Comparison of ENCODE assay signal across 16 mouse cellular contexts in genomic region chr1:42709431-42710160, GRCm38 (mm10). TPM values are rescaled to one million over a fixed set of nuclear protein-coding genes. Genes with fewer than 3 reads are reported as not detected.
A peak's percentile ranks its signal among the peaks of the same experiment; 100 is the strongest.
DNase-seq lines count a peak whose midpoint lies in the region; ATAC-seq and TF ChIP-seq lines count a peak whose summit lies in the region.
"Had no signal": no experiment of that assay in that cellular context is flagged by ENCODE, and none has a peak within 500 bp of the region (broad histone marks: within the 10 kb centered on the region; RNA-seq: fewer than 3 reads in every experiment).

No protein-coding gene starts in this region.

- peaks cover 35% of the 10 kb centered on the region for H3K4me1 ChIP-seq in kidney, embryonic 15.5 days
- H3K4me1 ChIP-seq in forebrain, embryonic 13.5 days, result peaks cover 74% of the 10 kb centered on the region
- no peaks in the 10 kb centered on the region; the same call in 1 of the 2 replicates for H3K4me1 ChIP-seq in hindbrain, postnatal 0 days (ENCODE audit: insufficient read depth, low read length)
- peaks cover 71% of the 10 kb centered on the region for H3K4me1 ChIP-seq in neural tube, embryonic 12.5 days
- H3K4me1 ChIP-seq: liver, embryonic 15.5 days had no signal

- no peak overlapping the region for H3K9ac ChIP-seq in kidney, embryonic 15.5 days
- peak overlapping the region; percentile 96 for H3K9ac ChIP-seq in forebrain, embryonic 13.5 days
- H3K9ac ChIP-seq in hindbrain, postnatal 0 days (replicated peaks; ENCODE audit: low read length), result no peak overlapping the region
- H3K9ac ChIP-seq in neural tube, embryonic 12.5 days, result 0 out of 2 replicates have a peak overlapping the region, but pooled peaks have one; percentile 9
- H3K9ac ChIP-seq: liver, embryonic 15.5 days had no signal

- ATAC-seq in kidney, embryonic 15.5 days (replicated peaks; ENCODE audit: low FRiP score), result no peak
- no peak for ATAC-seq in forebrain, embryonic 13.5 days
- ATAC-seq in hindbrain, postnatal 0 days, result no peak
- no peak for ATAC-seq in neural tube, embryonic 12.5 days (ENCODE audit: low FRiP score, low read depth)

- H3K4me2 ChIP-seq in kidney, embryonic 15.5 days, result peak overlapping the region; percentile 61
- H3K4me2 ChIP-seq in forebrain, embryonic 13.5 days, result peak overlapping the region; percentile 86
- peak overlapping the region; percentile 67 for H3K4me2 ChIP-seq in hindbrain, postnatal 0 days (ENCODE audit: low read depth, low read length)
- peak overlapping the region; percentile 72 for H3K4me2 ChIP-seq in neural tube, embryonic 12.5 days (replicated peaks)
- H3K4me2 ChIP-seq: liver, embryonic 15.5 days had no signal

- no peaks in the 10 kb centered on the region for H3K9me3 ChIP-seq in kidney, embryonic 15.5 days (replicated peaks)
- H3K9me3 ChIP-seq in forebrain, embryonic 13.5 days (replicated peaks), result no peaks in the 10 kb centered on the region
- no peaks in the 10 kb centered on the region for H3K9me3 ChIP-seq in hindbrain, postnatal 0 days (ENCODE audit: low read length)
- H3K9me3 ChIP-seq in neural tube, embryonic 12.5 days, result no peaks in the 10 kb centered on the region
- H3K9me3 ChIP-seq: liver, embryonic 15.5 days had no signal

- H3K27ac ChIP-seq in kidney, embryonic 15.5 days, result 0 out of 2 replicates have a peak overlapping the region, but pooled peaks have one; percentile 18
- peak overlapping the region; percentile 95 for H3K27ac ChIP-seq in forebrain, embryonic 13.5 days
- H3K27ac ChIP-seq in hindbrain, postnatal 0 days, result no peak overlapping the region
- no peak overlapping the region for H3K27ac ChIP-seq in neural tube, embryonic 12.5 days
- H3K27ac ChIP-seq: liver, embryonic 15.5 days had no signal

- peaks cover 98% of the 10 kb centered on the region for H3K27me3 ChIP-seq in kidney, embryonic 15.5 days
- 0 out of 2 replicates have a peak, but pooled peaks cover 10% of the 10 kb centered on the region for H3K27me3 ChIP-seq in forebrain, embryonic 13.5 days
- H3K27me3 ChIP-seq in hindbrain, postnatal 0 days (ENCODE audit: insufficient read depth, low read length), result peaks cover 6% of the 10 kb centered on the region; the same call in 1 of the 2 replicates
- H3K27me3 ChIP-seq in neural tube, embryonic 12.5 days (replicated peaks), result peaks cover 25% of the 10 kb centered on the region

- 14% methylated on average over 7 of the region's 7 CpGs for WGBS in kidney, embryonic 15.5 days
- WGBS in forebrain, embryonic 13.5 days, result 10% methylated on average over 7 of the region's 7 CpGs
- 33% methylated on average over 7 of the region's 7 CpGs for WGBS in hindbrain, postnatal 0 days
- WGBS in neural tube, embryonic 12.5 days, result 14% methylated on average over 7 of the region's 7 CpGs

- no peak for TF ChIP-seq CTCF in hindbrain, postnatal 0 days (IDR thresholded peaks at IDR 0.05; ENCODE audit: low read depth)

- H3K36me3 ChIP-seq in kidney, embryonic 15.5 days, result no peaks in the 10 kb centered on the region
- peaks cover 3% of the 10 kb centered on the region; the same call in 1 of the 2 replicates for H3K36me3 ChIP-seq in forebrain, embryonic 13.5 days (ENCODE audit: poor library complexity, severe bottlenecking)
- no peaks in the 10 kb centered on the region for H3K36me3 ChIP-seq in hindbrain, postnatal 0 days (ENCODE audit: insufficient read depth, low read length)
- H3K36me3 ChIP-seq in neural tube, embryonic 12.5 days, result no peaks in the 10 kb centered on the region
- H3K36me3 ChIP-seq: liver, embryonic 15.5 days had no signal

- no peak for DNase-seq in kidney, postnatal 36 days
- DNase-seq in hindbrain, postnatal 0 days (ENCODE audit: low spot score), result no peak
- DNase-seq in frontal cortex, postnatal 10 days (ENCODE audit: low spot score in 2 of 2), result no peak
- DNase-seq in natural killer cell, adult 2 months (ENCODE audit: low spot score in 2 of 2), result no peak
- DNase-seq in urinary bladder, postnatal 36 days (ENCODE audit: low spot score in 2 of 2), result no peak
- DNase-seq: heart, adult 18-20 months; left cerebral cortex, postnatal 4 days; thymus, postnatal 4 days had no signal

- 0 out of 2 replicates have a peak overlapping the region, but pooled peaks have one; percentile 0 for H3K4me3 ChIP-seq in kidney, embryonic 15.5 days (replicated peaks)
- H3K4me3 ChIP-seq in forebrain, embryonic 13.5 days, result peak overlapping the region; percentile 64
- H3K4me3 ChIP-seq in hindbrain, postnatal 0 days (ENCODE audit: low read length), result no peak overlapping the region; the same call in 1 of the 2 replicates
- peak overlapping the region; percentile 16; the same call in 1 of the 2 replicates for H3K4me3 ChIP-seq in neural tube, embryonic 12.5 days
- H3K4me3 ChIP-seq: liver, embryonic 15.5 days had no signal

RNA-seq across cellular contexts. Expression of gene Pou3f3, which starts 14.0 kb away (rescaled TPM):
- polyA plus RNA-seq in kidney, embryonic 15.5 days (2015; fragmentation: Nextera tagmentation; extraction: Ambion mirVana), result 8.9 and 9.2 TPM in 2 replicates
- 37.1 and 44.2 TPM in 2 replicates for polyA plus RNA-seq in forebrain, embryonic 13.5 days (2015; fragmentation: Nextera tagmentation; extraction: Ambion mirVana)
- 30.7 and 37.3 TPM in 2 replicates for total RNA-seq in hindbrain, postnatal 0 days (2014; rRNA removed)
- 10.3 and 10.6 TPM in 2 replicates for polyA plus RNA-seq in hindbrain, postnatal 0 days (2015; fragmentation: Nextera tagmentation; extraction: Ambion mirVana)
- 17.2 and 17.8 TPM in 2 replicates for polyA plus RNA-seq in neural tube, embryonic 12.5 days (2016; fragmentation: Nextera tagmentation; extraction: Ambion mirVana)
- total RNA-seq: megakaryocyte progenitor cell, adult 5-6 weeks had no signal
- polyA plus RNA-seq: C2C12; large intestine, adult 2 months; stomach, embryonic 16.5 days had no signal

Comparison
In these comparisons a context has a peak if more than half of its experiments do, and no peak if none do; other contexts are left out.
1. H3K27ac ChIP-seq: peak in kidney, embryonic 15.5 days (single experiment) and forebrain, embryonic 13.5 days (single experiment); none in hindbrain, postnatal 0 days (single experiment) and neural tube, embryonic 12.5 days (single experiment).
2. H3K9ac ChIP-seq: peak in forebrain, embryonic 13.5 days (single experiment) and neural tube, embryonic 12.5 days (single experiment); none in kidney, embryonic 15.5 days (single experiment) and hindbrain, postnatal 0 days (single experiment).
3. Peak in every context shown above with its lines, with median percentiles within 50 percentile points of each other: H3K4me2 ChIP-seq.